Mouse (Mus musculus) liver, postnatal 0 days (tissue): Measurements from ENCODE around the gene Sf1.

Experiments used
- CTCF ChIP-seq: sonication (generic); IDR thresholded peaks from 2 replicates; pipeline ENCODE4 v1.5.1; 2016; ENCODE audit warnings: antibody characterized with exemption, low read depth
- EP300 ChIP-seq: IDR thresholded peaks from 2 replicates; pipeline ENCODE4 v1.6.1; 2016; ENCODE audit warnings: antibody characterized with exemption, low read depth, mild to moderate bottlenecking

DNA sequence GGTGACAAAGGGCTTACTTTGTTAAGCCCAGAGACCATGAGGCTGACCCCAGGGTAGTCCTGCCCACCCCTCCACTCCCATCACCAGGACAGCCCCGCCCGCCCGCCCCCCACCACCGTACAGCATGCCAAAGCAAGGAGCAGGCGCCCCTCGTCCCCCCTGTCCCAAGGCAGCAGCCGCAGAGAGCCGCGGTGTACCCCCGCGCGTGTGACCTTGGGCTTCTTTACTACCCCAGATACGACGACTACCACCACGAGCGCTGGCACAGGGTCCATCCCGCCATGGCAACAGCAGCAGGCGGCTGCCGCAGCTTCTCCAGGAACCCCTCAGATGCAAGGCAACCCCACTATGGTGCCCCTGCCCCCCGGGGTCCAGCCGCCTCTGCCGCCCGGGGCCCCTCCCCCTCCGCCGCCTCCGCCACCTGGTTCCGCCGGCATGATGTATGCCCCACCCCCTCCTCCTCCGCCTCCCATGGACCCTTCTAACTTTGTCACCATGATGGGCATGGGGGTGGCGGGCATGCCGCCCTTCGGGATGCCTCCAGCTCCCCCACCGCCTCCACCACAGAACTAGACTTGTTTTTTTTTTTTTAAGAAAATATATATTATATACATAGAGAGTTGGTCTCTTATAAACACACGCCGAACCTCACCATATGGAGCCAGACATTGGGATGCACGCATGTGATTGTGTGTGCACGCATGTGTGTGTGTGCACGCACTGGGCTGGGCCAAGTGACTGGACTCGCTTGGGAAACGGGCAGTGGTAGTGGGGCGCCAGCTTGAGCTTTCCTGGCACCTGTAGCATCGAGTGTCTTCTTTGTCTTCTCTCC lies 12.1 kb downstream of the Sf1 start:
- TF ChIP-seq CTCF = no peak
- TF ChIP-seq EP300 = no peak
